Comparison of ENCODE assay signal across 8 mouse cellular contexts in the genomic region with DNA sequence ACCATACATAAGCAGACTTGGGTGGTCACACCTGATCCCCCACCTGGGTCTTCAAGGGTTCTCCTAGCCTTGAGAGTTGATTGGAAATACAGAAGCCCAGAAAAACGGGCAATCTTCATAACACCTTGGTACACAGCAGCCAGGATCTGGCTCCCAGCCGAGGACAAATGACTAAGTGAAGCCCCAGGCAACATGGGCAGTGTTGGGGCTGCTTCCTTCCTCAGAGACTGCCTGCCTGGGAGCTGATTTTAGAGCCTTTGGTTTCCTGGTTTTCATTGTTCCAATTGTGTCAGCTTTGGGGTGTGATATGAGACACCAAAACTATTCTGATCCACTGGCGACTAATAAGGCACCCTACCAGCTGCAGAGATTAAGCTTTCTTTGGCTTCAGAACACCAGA. TPM values are rescaled to one million over a fixed set of nuclear protein-coding genes. Genes with fewer than 3 reads are reported as not detected.
DNase-seq lines count a peak whose midpoint lies in the region; ATAC-seq lines count a peak whose summit lies in the region.

No protein-coding gene starts in this region.

- H3K27me3 ChIP-seq in heart, embryonic 11.5 days (ENCODE audit: control insufficient read depth, insufficient read depth, low read length) = no peaks in the 10 kb centered on the region
- no peaks in the 10 kb centered on the region for H3K27me3 ChIP-seq in heart, embryonic 14.5 days (ENCODE audit: control insufficient read depth, insufficient read depth, low read length)

- no peak overlapping the region for H3K27ac ChIP-seq in heart, embryonic 11.5 days (ENCODE audit: low read depth, low read length)
- peak overlapping the region; percentile 29; a peak in 2 of 4 replicates for H3K27ac ChIP-seq in heart, embryonic 14.5 days (replicated peaks in 1 of 2; ENCODE audit: control insufficient read depth in 1 of 2, insufficient read depth in 1 of 2, low read depth in 2 of 2, low read length in 2 of 2)

- H3K4me2 ChIP-seq in heart, embryonic 11.5 days = no peak overlapping the region
- H3K4me2 ChIP-seq in heart, embryonic 14.5 days (ENCODE audit: low read length) = no peak overlapping the region

- no peak for ATAC-seq in heart, embryonic 11.5 days (replicated peaks; ENCODE audit: insufficient number of reproducible peaks, low FRiP score, low TSS enrichment)
- no peak for ATAC-seq in heart, embryonic 14.5 days (ENCODE audit: insufficient number of reproducible peaks, insufficient read depth, low FRiP score, low read depth)
- no peak for ATAC-seq in granulocyte monocyte progenitor cell, adult 5-6 weeks (replicated peaks; ENCODE audit: poor library complexity, severe bottlenecking)

- no peak overlapping the region for H3K4me3 ChIP-seq in heart, embryonic 11.5 days (ENCODE audit: low read depth, low read length)
- no peak overlapping the region for H3K4me3 ChIP-seq in heart, embryonic 14.5 days (ENCODE audit: control insufficient read depth in 1 of 2, insufficient read depth in 1 of 2, low read depth in 1 of 2, low read length in 2 of 2)

- intact Hi-C loops in left cerebral cortex, postnatal 36 days (cut with DNase I) = no loop called here

- H3K36me3 ChIP-seq in heart, embryonic 11.5 days (ENCODE audit: control insufficient read depth, insufficient read depth, low read length) = no peaks in the 10 kb centered on the region
- no peaks in the 10 kb centered on the region for H3K36me3 ChIP-seq in heart, embryonic 14.5 days (ENCODE audit: control insufficient read depth, insufficient read depth, low read length)

- H3K9ac ChIP-seq in heart, embryonic 11.5 days (ENCODE audit: low read depth, low read length) = no peak overlapping the region
- H3K9ac ChIP-seq in heart, embryonic 14.5 days (ENCODE audit: low read length) = no peak overlapping the region

- WGBS in heart, embryonic 11.5 days (ENCODE audit: insufficient replicate concordance) = 51% methylated on average over 3 of the region's 3 CpGs
- 58% methylated on average over 3 of the region's 3 CpGs for WGBS in heart, embryonic 14.5 days

- no peaks in the 10 kb centered on the region for H3K9me3 ChIP-seq in heart, embryonic 11.5 days (replicated peaks; ENCODE audit: control insufficient read depth, low read length)
- no peaks in the 10 kb centered on the region for H3K9me3 ChIP-seq in heart, embryonic 14.5 days (ENCODE audit: control insufficient read depth, low read length)

- H3K4me1 ChIP-seq in heart, embryonic 11.5 days (ENCODE audit: control insufficient read depth, insufficient read depth, low read length) = peaks cover 16% of the 10 kb centered on the region
- peaks cover 20 to 26% of the 10 kb centered on the region in 2 experiments for H3K4me1 ChIP-seq in heart, embryonic 14.5 days (ENCODE audit: control insufficient read depth in 2 of 2, insufficient read depth in 2 of 2, low read length in 2 of 2)

- DNase-seq in heart, adult 18-20 months = peak; percentile 72 to 84
- DNase-seq in adrenal gland, postnatal 25 days = peak; percentile 62
- DNase-seq in lung, postnatal 10 days = peak; percentile 54
- DNase-seq in thymus, postnatal 4 days = no peak
- DNase-seq in left cerebral cortex, postnatal 36 days (ENCODE audit: low spot score in 2 of 2) = no peak

RNA-seq across cellular contexts. Expression of a gene that starts 20.0 kb away (rescaled TPM):
- 10 to 100 TPM; 12.2 to 12.7 TPM for total RNA-seq in heart, adult 18-20 months (2021)
- polyA plus RNA-seq in heart, embryonic 11.5 days (2014; fragmentation: Nextera tagmentation; extraction: Ambion mirVana) = 8.7 and 8.8 TPM in 2 replicates
- total RNA-seq in adrenal gland, postnatal 25 days (2021) = 12.4 and 14.0 TPM in 2 replicates
- polyA plus RNA-seq in heart, embryonic 14.5 days (2014; fragmentation: Nextera tagmentation; extraction: Ambion mirVana) = 13.4 and 15.4 TPM in 2 replicates
- total RNA-seq in granulocyte monocyte progenitor cell, adult 5-6 weeks (2014; fragmentation: Nextera tagmentation) = 1.7 TPM in 1 of 2 replicates, not detected in the other
- total RNA-seq in granulocyte monocyte progenitor cell, adult 5-6 weeks (2017) = 0.72 and 2.4 TPM in 2 replicates
- 100 to 1,000 TPM; 135 to 147 TPM for total RNA-seq in left cerebral cortex, postnatal 36 days (2021)

Comparison
In these comparisons a context has a peak if more than half of its experiments do, and no peak if none do; other contexts are left out.
1. DNase-seq: peak in heart, adult 18-20 months (2 of 2), adrenal gland, postnatal 25 days (single experiment) and lung, postnatal 10 days (single experiment); none in thymus, postnatal 4 days (single experiment) and left cerebral cortex, postnatal 36 days (0 of 2).